Mouse (Mus musculus) lung, postnatal 0 days (tissue): ENCODE data around the gene Casp7. TPM values are rescaled to one million over a fixed set of nuclear protein-coding genes. Genes with fewer than 3 reads are reported as not detected.

ENCODE experiments used
- ATAC-seq: fragments of 200-750 bp; cut with Nextera tagmentation; 2 replicates; pipeline ENCODE4 v1.8.0; 2017; ENCODE audit warnings: moderate library complexity
- DNase-seq: peaks from one replicate; pipeline ENCODE4 v3.0.0-alpha.2; 2016; ENCODE audit warnings: low spot score
- H3K27ac ChIP-seq: fragments of 300-500 bp; sonication (generic); 2 replicates; pipeline ENCODE4 v1.5.1; 2014; ENCODE audit warnings: antibody characterized with exemption, mild to moderate bottlenecking, low read length, mixed read lengths
- H3K27me3 ChIP-seq: fragments of 300-500 bp; sonication (generic); replicated peaks from 2 replicates; pipeline ENCODE4 v1.6.1; 2014; ENCODE audit warnings: low read length, mixed read lengths; ENCODE audit not compliant: insufficient read depth
- H3K36me3 ChIP-seq: fragments of 300-500 bp; sonication (generic); 2 replicates; pipeline ENCODE4 v1.6.1; 2014; ENCODE audit warnings: low read length, mixed read lengths; ENCODE audit not compliant: insufficient read depth
- H3K4me1 ChIP-seq: fragments of 300-500 bp; sonication (generic); 2 replicates; pipeline ENCODE4 v1.6.1; 2014; ENCODE audit warnings: antibody characterized with exemption, low read depth, low read length, mixed read lengths; ENCODE audit not compliant: insufficient read depth
- H3K4me2 ChIP-seq: fragments of 300-500 bp; sonication (generic); replicated peaks from 2 replicates; pipeline ENCODE4 v1.6.1; 2014; ENCODE audit warnings: low read depth, mild to moderate bottlenecking, low read length, moderate library complexity, mixed read lengths
- H3K4me3 ChIP-seq: fragments of 300-500 bp; sonication (generic); 2 replicates; pipeline ENCODE4 v1.5.1; 2014; ENCODE audit warnings: low read depth, low read length
- H3K9ac ChIP-seq: fragments of 300-500 bp; sonication (generic); replicated peaks from 2 replicates; pipeline ENCODE4 v1.6.1; 2014; ENCODE audit warnings: low read depth, mild to moderate bottlenecking
- H3K9me3 ChIP-seq: fragments of 300-500 bp; sonication (generic); 2 replicates; pipeline ENCODE4 v1.6.1; 2016; ENCODE audit warnings: low read length, mixed read lengths
- CTCF ChIP-seq: IDR thresholded peaks from 2 replicates; pipeline ENCODE4 v1.5.1; 2016; ENCODE audit warnings: antibody characterized with exemption, mild to moderate bottlenecking
- EP300 ChIP-seq: IDR thresholded peaks from 2 replicates; pipeline ENCODE4 v1.6.1; 2016; ENCODE audit warnings: antibody characterized with exemption, mild to moderate bottlenecking, control low read depth
- WGBS: fragments of 180-500 bp; shearing (Covaris S2); extraction: QIAGEN DNeasy Blood & Tissue Kit; methylation state at CpG from one replicate; pipeline ENCODE4 v1.1.7; 2014; 5-methylcytosine and 5-hydroxymethylcytosine counted together
- polyA plus RNA-seq: library from polyadenylated mRNA; unstranded; fragments of >200 nt; fragmentation: Nextera tagmentation; extraction: Ambion mirVana; gene quantifications from 2 replicates; pipeline ENCODE4 v1.2.1, GENCODE M21; 2015

The Casp7 gene
- polyA plus RNA-seq, 1 experiment from 2014 or later = 21.8 TPM

DNA sequence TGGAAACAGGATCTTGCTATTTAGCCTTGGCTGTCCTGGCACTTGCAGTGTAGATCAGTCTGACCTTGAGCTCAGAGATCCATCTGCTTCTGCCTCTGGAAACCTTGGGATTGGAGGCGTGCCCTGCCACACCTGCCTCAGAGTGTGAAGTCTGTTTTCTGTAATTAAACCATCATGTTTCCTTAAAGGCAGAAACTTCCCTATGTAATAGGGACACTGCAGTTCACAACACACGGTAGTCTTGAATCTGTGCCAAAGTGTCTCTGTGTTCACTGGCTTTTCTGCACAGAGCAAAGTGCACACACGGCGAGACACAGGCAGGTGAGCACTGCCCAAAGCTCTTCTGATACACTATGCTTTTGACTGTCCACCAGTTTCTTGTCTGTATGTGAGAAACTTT lies 21.5 kb downstream of the Casp7 start:
- Histone ChIP-seq H3K27me3 (no peaks in the 10 kb centered on the region), H3K36me3 (no peaks in the 10 kb centered on the region), H3K4me1 (no peaks in the 10 kb centered on the region), H3K4me2 (no peak overlapping the region), H3K4me3 (no peak overlapping the region), H3K27ac (no peak overlapping the region), H3K9me3 (no peaks in the 10 kb centered on the region), H3K9ac (no peak overlapping the region)
- DNase-seq (no peak), ATAC-seq (no peak)
- TF ChIP-seq CTCF = no peak
- TF ChIP-seq EP300 = no peak
- 69% methylated on average over 4 of the region's 4 CpGs for WGBS

DNA sequence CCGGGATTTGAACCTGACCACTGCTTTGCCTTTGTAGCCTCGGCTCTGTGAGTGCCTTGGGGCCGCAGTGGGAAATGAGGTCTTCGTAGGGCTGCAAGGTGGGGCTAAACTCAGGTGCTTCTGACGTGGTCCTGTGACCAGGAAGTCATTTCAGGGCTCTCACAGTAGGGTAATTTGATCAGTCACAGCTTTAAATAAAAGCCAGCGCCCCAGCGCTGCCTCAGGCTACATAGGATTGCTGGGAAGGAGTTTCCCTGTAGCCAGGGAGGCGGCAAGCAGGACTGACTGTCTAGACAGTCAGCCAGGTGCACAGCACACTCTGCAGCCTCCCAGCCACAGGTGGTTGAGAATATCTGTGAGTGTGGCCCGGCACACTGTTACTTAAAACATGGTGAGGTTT lies 22.5 kb downstream of the Casp7 start:
- no peak overlapping the region for H3K4me3 ChIP-seq
- no peaks in the 10 kb centered on the region for H3K36me3 ChIP-seq
- no peak overlapping the region for H3K27ac ChIP-seq
- WGBS = 73% methylated on average over 9 of the region's 9 CpGs
- no peak overlapping the region for H3K9ac ChIP-seq
- no peak overlapping the region for H3K4me2 ChIP-seq
- ATAC-seq (no peak), DNase-seq (no peak)
- TF ChIP-seq CTCF (no peak), EP300 (no peak)
- H3K9me3 ChIP-seq = no peaks in the 10 kb centered on the region
- H3K4me1 ChIP-seq = no peaks in the 10 kb centered on the region
- H3K27me3 ChIP-seq = no peaks in the 10 kb centered on the region

DNA sequence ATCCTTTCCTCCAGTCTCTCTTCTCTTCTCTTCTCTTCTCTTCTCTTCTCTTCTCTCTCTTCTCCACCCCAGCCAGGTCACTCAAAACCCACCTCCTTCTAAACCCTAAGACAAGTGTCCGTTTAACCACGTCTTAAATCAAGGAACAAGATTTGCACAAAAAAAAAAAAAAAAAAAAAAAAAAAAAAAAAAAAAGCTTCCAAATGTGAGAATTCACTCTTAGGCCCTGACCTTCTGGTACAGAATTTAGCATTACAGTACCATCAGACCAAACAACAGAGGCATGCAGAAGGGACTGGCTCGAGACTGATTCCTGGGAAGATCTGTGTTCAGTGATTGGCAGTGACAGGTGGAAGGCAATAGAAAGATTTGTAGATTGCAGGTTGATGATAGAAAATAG lies 23.4 kb downstream of the Casp7 start:
- no peaks in the 10 kb centered on the region for H3K36me3 ChIP-seq
- no peak overlapping the region for H3K27ac ChIP-seq
- H3K9ac ChIP-seq = no peak overlapping the region
- TF ChIP-seq EP300 = no peak
- no peak for TF ChIP-seq CTCF
- no peaks in the 10 kb centered on the region for H3K9me3 ChIP-seq
- H3K4me1 ChIP-seq = no peaks in the 10 kb centered on the region
- ATAC-seq = no peak
- no peak overlapping the region for H3K4me2 ChIP-seq
- 87% methylated on average over 3 of the region's 3 CpGs for WGBS
- no peak overlapping the region for H3K4me3 ChIP-seq
- DNase-seq = no peak
- H3K27me3 ChIP-seq = no peaks in the 10 kb centered on the region

DNA sequence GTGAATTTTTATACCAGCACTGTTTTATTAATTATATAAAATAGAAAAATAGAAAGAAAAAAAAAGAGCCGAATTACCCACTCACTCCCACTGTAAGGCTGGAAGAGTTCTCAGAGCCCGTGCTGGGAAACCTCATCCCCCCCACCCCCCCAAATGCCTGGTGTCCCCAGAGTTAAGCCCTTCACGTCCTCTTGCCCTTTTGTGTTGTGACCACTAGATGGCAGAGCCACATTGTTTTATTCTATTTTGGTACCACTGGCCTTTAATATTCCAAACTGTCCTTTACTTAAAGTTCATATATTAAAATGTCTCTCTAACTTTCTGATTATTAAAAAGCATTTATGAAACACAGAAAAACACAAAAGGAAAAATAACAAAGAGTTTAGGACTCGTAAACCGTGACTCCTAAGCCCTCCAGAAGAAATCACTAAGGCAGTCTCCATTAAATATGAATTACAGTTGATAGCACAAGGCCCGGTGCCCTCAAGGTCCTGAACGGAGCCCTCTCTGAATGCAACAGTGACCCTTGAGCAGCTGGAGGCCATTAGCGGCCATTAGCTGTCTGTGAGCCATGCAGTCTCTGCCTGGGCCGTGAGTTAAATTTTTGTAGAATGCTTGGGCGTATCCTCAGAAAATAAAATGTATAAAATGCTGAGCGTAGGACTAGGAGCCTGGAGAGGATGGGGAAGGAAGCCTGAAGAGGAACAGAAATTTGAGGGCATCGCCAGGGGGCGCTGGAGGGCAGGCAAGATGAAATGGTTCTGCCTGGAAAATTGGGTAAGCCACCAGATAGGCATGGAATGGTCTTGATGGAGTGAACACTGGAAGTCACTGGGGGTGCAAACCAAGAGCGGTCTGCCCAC lies 25.8 kb downstream of the Casp7 start:
- no peak overlapping the region for H3K4me3 ChIP-seq
- H3K27me3 ChIP-seq = no peaks in the 10 kb centered on the region
- no peak overlapping the region for H3K27ac ChIP-seq
- ATAC-seq (peak; percentile 64), DNase-seq (peak; percentile 83)
- H3K9me3 ChIP-seq = no peaks in the 10 kb centered on the region
- no peaks in the 10 kb centered on the region for H3K36me3 ChIP-seq
- WGBS = 32% methylated on average over 14 of the region's 14 CpGs
- H3K4me2 ChIP-seq = no peak overlapping the region
- H3K9ac ChIP-seq = no peak overlapping the region
- no peaks in the 10 kb centered on the region for H3K4me1 ChIP-seq
- TF ChIP-seq CTCF (peak; percentile 87), EP300 (no peak)

DNA sequence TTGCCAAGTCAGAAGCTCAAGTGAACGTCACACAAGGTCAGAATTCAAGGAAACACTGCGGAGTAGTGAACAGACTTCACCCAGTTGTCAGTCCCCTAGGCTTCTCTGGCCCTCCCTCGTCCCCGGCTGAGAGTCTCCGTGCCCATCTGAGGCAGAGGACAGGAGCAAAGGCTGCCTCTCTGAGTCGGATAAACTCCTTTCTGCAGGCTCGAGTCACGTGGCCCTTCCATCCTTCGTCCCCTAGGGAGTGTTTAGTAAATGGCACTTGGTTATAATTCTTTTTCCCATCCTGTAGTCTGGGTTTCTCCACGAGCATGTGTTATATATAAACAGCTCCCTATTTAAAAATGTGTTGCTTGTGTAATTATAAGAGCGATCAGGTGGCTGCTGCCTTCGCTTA lies 26.4 kb downstream of the Casp7 start:
- ATAC-seq (peak; percentile 4; the same call in 1 of the 2 replicates), DNase-seq (no peak)
- no peak overlapping the region for H3K27ac ChIP-seq
- no peaks in the 10 kb centered on the region for H3K9me3 ChIP-seq
- 70% methylated on average over 12 of the region's 12 CpGs for WGBS
- H3K9ac ChIP-seq = no peak overlapping the region
- no peaks in the 10 kb centered on the region for H3K36me3 ChIP-seq
- H3K4me3 ChIP-seq = no peak overlapping the region
- no peaks in the 10 kb centered on the region for H3K27me3 ChIP-seq
- H3K4me2 ChIP-seq = no peak overlapping the region
- no peaks in the 10 kb centered on the region for H3K4me1 ChIP-seq
- TF ChIP-seq EP300 (no peak), CTCF (no peak)

DNA sequence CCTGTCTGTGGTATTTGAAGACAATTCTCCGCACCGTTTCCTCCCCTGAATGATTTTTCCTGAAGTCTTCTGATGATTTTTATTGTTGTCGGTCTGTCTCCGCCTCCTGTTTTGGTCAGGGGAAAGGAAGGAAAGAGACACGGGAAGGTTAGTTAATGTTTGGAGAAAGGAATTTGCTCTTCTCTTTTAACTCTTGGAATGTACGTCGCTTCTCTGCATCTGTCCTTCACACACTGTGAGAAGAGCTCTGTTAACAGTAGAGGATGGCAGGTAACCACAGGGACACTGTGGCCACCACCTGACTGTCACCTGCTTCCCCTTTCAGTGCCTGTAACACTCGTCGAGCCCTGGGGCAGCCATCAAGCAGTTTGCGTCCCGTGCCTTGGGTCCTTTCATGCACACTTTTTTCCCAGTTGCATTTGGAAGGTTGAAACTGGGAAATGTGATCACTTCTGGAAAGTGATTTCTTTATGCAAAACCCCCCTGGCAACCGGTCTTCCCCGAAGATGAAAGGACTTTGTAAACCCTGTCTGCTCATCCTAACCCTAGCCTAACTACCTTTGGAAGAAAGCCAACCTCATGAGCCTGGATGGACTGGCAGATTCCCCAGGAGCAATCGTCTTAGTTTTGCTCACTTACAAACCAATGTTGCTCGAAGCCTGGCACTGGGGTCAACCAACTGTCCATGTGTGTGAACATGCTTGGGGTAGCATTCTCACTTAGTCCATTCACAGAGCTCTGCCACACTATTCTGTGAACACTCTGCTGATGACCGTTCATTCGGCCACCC lies 27.9 kb downstream of the Casp7 start:
- DNase-seq = no peak
- no peak overlapping the region for H3K27ac ChIP-seq

More for the DNA sequence above, 27.9 kb downstream of the Casp7 start:
- no peak for ATAC-seq
- Histone ChIP-seq H3K4me2 (no peak overlapping the region), H3K36me3 (no peaks in the 10 kb centered on the region), H3K27me3 (no peaks in the 10 kb centered on the region), H3K9ac (no peak overlapping the region), H3K9me3 (no peaks in the 10 kb centered on the region), H3K4me3 (no peak overlapping the region), H3K4me1 (no peaks in the 10 kb centered on the region)
- 67% methylated on average over 17 of the region's 17 CpGs for WGBS
- TF ChIP-seq EP300 (no peak), CTCF (no peak)
